Mouse (Mus musculus): Measurements from ENCODE around the gene Pgghg. TPM values are rescaled to one million over a fixed set of nuclear protein-coding genes. Genes with fewer than 3 reads are reported as not detected.

Pgghg gene
- polyA plus RNA-seq, 1 experiment from 2014 or later = 15.8 TPM

DNA sequence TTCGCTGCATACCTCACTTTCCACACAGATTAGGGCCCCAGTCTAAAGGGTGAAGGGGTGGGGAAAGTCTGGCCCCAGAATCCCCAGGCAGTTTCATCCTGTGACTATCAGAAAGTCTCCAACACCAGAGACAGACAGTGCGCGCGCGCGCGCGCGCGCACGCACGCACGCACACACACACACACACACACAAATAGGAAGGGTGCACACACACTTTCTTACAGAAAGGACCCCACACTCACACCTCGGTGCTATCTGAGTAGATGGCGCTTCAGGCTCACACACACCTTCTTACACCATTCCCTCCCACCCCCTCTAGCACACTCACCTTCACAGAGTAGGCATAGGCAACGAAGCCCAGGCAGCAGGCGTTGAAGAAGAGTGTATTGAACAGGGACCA lies 14.2 kb downstream of the Pgghg start:
- Histone ChIP-seq H3K27ac (ENCODE audit: low read depth, low read length) (0 out of 2 replicates have a peak overlapping the region, but pooled peaks have one; percentile 18), H3K36me3 (ENCODE audit: control insufficient read depth, insufficient read depth, low read length) (no peaks in the 10 kb centered on the region), H3K9me3 (ENCODE audit: control insufficient read depth, low read length) (no peaks in the 10 kb centered on the region), H3K4me1 (replicated peaks; ENCODE audit: control insufficient read depth, insufficient read depth, low read length) (peaks cover 12% of the 10 kb centered on the region; the same call in 1 of the 2 replicates), H3K4me2 (ENCODE audit: low read depth, low read length, severe bottlenecking) (peak overlapping the region; percentile 50), H3K9ac (ENCODE audit: low read length) (peak overlapping the region; percentile 47; the same call in 1 of the 2 replicates), H3K4me3 (ENCODE audit: low read depth, low read length) (peak overlapping the region; percentile 28), H3K27me3 (ENCODE audit: control insufficient read depth, insufficient read depth, low read length) (0 out of 2 replicates have a peak, but pooled peaks cover 2% of the 10 kb centered on the region)
- WGBS = 10% methylated on average over 17 of the region's 17 CpGs
- ATAC-seq (replicated peaks; ENCODE audit: low FRiP score) = no peak
- no peak for DNase-seq (ENCODE audit: low spot score)

DNA sequence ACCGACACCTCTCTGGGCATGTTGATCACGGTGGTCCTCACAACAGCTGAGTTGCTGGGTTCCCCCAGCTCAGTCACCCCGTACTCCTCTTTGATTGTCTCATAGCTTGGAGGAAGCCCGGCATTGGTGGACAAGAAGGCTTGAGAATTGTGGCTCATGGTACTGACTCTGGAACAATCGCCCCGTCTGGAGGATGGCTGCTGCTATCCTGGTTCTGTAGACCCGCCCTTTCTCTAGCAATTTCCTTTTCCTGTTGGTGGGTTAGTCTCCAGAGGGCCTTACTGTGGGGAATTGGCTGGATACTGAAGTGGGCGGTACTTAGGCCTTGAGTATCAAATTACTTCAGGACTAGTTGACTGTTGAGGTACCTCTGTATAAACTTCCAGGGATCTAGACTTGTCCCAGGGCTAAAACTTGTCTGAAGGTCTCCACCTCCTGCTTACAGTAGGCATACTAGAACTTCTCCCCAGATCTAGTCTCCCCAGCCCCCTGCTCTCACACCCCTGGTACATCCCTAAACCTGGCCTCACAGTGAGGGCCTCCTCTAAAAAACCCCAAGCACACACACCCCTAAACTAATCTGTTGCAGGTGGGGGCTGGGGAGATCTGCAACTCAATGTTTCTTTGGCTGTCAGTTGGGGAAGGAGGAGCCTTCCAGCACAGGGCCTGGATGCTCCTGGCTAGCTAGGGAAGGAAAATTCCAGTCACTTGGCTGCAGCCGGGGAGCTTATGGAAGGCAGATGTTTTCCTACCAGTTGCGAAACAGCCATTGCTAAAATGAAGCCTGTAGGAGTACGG lies 14.8 kb downstream of the Pgghg start, which contains the start of the genes Gm45717 and Ifitm2:
Gm45717 (minus strand) TSS at position 180 of the 798 bp plus-strand sequence.
Ifitm2 (minus strand) TSS at position 230 of the 798 bp plus-strand sequence.
- Histone ChIP-seq H3K36me3 (ENCODE audit: control insufficient read depth, insufficient read depth, low read length) (no peaks in the 10 kb centered on the region), H3K9ac (ENCODE audit: low read length) (peak within 1 kb of the TSS; percentile 47; the same call in 1 of the 2 replicates), H3K27ac (ENCODE audit: low read depth, low read length) (0 out of 2 replicates have a peak within 1 kb of the TSS, but pooled peaks have one; percentile 18), H3K4me1 (replicated peaks; ENCODE audit: control insufficient read depth, insufficient read depth, low read length) (0 out of 2 replicates have a peak, but pooled peaks cover 7% of the 10 kb centered on the region), H3K4me3 (ENCODE audit: low read depth, low read length) (peak within 1 kb of the TSS; percentile 28), H3K27me3 (ENCODE audit: control insufficient read depth, insufficient read depth, low read length) (0 out of 2 replicates have a peak, but pooled peaks cover 2% of the 10 kb centered on the region), H3K4me2 (ENCODE audit: low read depth, low read length, severe bottlenecking) (peak within 1 kb of the TSS; percentile 50), H3K9me3 (ENCODE audit: control insufficient read depth, low read length) (no peaks in the 10 kb centered on the region)
- WGBS = 27% methylated on average over 11 of the region's 11 CpGs
- DNase-seq (ENCODE audit: low spot score) (no peak), ATAC-seq (replicated peaks; ENCODE audit: low FRiP score) (peak; percentile 49)

DNA sequence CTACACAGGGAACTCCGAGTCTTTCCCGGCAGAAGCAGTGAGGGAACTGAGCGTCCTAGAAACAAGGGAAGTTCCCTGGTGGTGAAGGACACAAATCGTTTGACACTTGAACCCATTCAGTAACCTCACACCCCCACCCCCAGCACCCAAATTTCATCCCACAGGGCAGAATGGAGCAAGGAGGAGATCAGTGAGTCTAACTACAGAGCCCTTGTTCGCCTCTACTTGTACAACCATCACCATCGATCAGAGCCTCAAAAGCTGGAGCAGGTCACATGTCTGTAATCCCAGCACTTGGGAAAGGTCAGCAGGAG lies 15.3 kb downstream of the Pgghg start:
- Histone ChIP-seq H3K4me1 (replicated peaks; ENCODE audit: control insufficient read depth, insufficient read depth, low read length) (0 out of 2 replicates have a peak, but pooled peaks cover 5% of the 10 kb centered on the region), H3K4me2 (ENCODE audit: low read depth, low read length, severe bottlenecking) (no peak overlapping the region), H3K36me3 (ENCODE audit: control insufficient read depth, insufficient read depth, low read length) (no peaks in the 10 kb centered on the region), H3K27me3 (ENCODE audit: control insufficient read depth, insufficient read depth, low read length) (0 out of 2 replicates have a peak, but pooled peaks cover 2% of the 10 kb centered on the region), H3K9me3 (ENCODE audit: control insufficient read depth, low read length) (no peaks in the 10 kb centered on the region), H3K27ac (ENCODE audit: low read depth, low read length) (no peak overlapping the region), H3K4me3 (ENCODE audit: low read depth, low read length) (no peak overlapping the region), H3K9ac (ENCODE audit: low read length) (no peak overlapping the region)
- WGBS = 58% methylated on average over 6 of the region's 6 CpGs
- DNase-seq (ENCODE audit: low spot score) (no peak), ATAC-seq (replicated peaks; ENCODE audit: low FRiP score) (no peak)

DNA sequence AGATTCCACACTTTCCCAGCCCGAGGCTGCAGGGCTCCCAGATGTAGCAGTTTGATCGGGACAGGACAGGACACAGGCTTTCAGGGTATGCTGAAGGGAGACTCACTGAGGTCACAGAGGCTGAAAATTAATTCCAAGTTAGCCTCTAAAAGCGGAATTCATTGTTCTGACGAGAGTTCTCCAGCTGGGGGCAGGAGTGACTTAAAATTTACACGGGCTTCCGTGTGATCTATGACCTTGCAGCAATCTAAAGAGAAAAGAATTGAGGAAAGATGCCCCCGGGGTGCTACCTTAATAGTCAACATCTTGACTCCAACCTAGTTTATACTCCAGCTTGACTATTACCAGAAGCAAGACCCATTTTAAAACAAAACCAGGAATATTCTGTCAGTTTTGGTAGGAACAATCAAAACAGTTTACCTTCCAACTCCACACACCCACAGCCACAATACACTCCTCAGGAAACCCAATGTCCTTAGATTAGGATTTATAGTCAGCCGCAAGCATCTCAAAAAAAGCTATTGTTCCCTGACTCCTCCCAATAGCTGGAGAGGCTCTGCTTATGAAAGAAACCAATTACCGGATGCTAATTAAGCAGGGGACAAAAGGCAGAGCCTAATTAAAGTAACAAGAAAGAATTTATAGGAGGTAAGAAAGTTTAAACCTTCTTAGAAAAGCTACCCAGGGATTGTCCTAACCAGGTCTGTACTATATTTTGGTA lies 18.1 kb downstream of the Pgghg start:
- 0 out of 2 replicates have a peak, but pooled peaks cover 5% of the 10 kb centered on the region for H3K4me1 ChIP-seq (replicated peaks; ENCODE audit: control insufficient read depth, insufficient read depth, low read length)
- H3K36me3 ChIP-seq (ENCODE audit: control insufficient read depth, insufficient read depth, low read length) = no peaks in the 10 kb centered on the region
- no peaks in the 10 kb centered on the region for H3K9me3 ChIP-seq (ENCODE audit: control insufficient read depth, low read length)
- no peak overlapping the region for H3K4me2 ChIP-seq (ENCODE audit: low read depth, low read length, severe bottlenecking)
- H3K4me3 ChIP-seq (ENCODE audit: low read depth, low read length) = no peak overlapping the region
- no peak for DNase-seq (ENCODE audit: low spot score)
- no peak overlapping the region for H3K9ac ChIP-seq (ENCODE audit: low read length)
- 1% methylated on average over 9 of the region's 9 CpGs for WGBS
- peak; percentile 38; the same call in 1 of the 2 replicates for ATAC-seq (replicated peaks; ENCODE audit: low FRiP score)
- H3K27me3 ChIP-seq (ENCODE audit: control insufficient read depth, insufficient read depth, low read length) = 0 out of 2 replicates have a peak, but pooled peaks cover 2% of the 10 kb centered on the region
- no peak overlapping the region for H3K27ac ChIP-seq (ENCODE audit: low read depth, low read length)

DNA sequence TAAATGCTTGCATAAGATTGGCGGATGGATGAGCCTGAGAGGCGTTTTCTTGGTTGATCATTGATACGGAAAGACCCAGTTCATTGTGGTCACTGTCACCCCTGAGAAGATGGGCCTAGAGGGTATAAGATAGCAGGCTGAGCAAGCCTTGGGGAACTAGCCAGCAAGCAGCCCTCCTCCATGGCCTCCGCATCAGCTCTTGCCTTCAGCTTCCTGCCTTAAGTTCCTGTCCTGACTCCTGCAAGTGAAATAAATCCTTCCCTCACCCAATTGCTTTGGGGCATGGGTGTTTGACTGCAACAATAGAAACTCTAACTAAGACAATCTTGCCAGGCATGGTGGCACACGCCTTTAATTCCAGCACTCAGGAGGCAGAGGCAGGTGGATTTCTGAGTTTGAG lies 18.8 kb downstream of the Pgghg start:
- Histone ChIP-seq H3K27me3 (ENCODE audit: control insufficient read depth, insufficient read depth, low read length) (0 out of 2 replicates have a peak, but pooled peaks cover 2% of the 10 kb centered on the region), H3K9ac (ENCODE audit: low read length) (no peak overlapping the region), H3K9me3 (ENCODE audit: control insufficient read depth, low read length) (no peaks in the 10 kb centered on the region), H3K27ac (ENCODE audit: low read depth, low read length) (no peak overlapping the region), H3K4me3 (ENCODE audit: low read depth, low read length) (no peak overlapping the region), H3K36me3 (ENCODE audit: control insufficient read depth, insufficient read depth, low read length) (no peaks in the 10 kb centered on the region), H3K4me1 (replicated peaks; ENCODE audit: control insufficient read depth, insufficient read depth, low read length) (0 out of 2 replicates have a peak, but pooled peaks cover 5% of the 10 kb centered on the region), H3K4me2 (ENCODE audit: low read depth, low read length, severe bottlenecking) (no peak overlapping the region)
- ATAC-seq (replicated peaks; ENCODE audit: low FRiP score) (no peak), DNase-seq (ENCODE audit: low spot score) (no peak)
- WGBS = 36% methylated on average over 5 of the region's 5 CpGs

DNA sequence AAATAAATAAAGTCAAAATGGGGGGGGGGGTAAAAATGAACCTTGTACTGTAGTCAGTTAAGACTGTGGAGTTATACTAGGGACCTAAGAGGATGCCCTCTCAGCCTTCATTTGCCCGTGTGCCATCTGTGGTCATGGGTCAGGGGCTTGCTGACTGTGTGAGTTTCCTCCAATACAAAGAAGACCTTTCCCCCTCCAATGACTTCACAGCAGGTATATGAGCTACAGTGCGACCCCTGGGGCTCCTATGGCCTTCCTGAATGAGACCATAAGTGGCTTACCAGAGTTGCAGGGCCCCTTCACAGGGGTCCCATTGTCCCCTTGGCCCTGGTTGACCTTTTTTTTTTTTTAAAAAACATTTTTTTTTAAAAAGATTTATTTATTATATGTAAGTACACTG lies 20.2 kb downstream of the Pgghg start:
- Histone ChIP-seq H3K27me3 (ENCODE audit: control insufficient read depth, insufficient read depth, low read length) (0 out of 2 replicates have a peak, but pooled peaks cover 2% of the 10 kb centered on the region), H3K4me2 (ENCODE audit: low read depth, low read length, severe bottlenecking) (no peak overlapping the region), H3K4me1 (replicated peaks; ENCODE audit: control insufficient read depth, insufficient read depth, low read length) (0 out of 2 replicates have a peak, but pooled peaks cover 2% of the 10 kb centered on the region), H3K9ac (ENCODE audit: low read length) (no peak overlapping the region), H3K9me3 (ENCODE audit: control insufficient read depth, low read length) (no peaks in the 10 kb centered on the region), H3K4me3 (ENCODE audit: low read depth, low read length) (no peak overlapping the region), H3K36me3 (ENCODE audit: control insufficient read depth, insufficient read depth, low read length) (no peaks in the 10 kb centered on the region), H3K27ac (ENCODE audit: low read depth, low read length) (no peak overlapping the region)
- 52% methylated on average over 2 of the region's 2 CpGs for WGBS
- DNase-seq (ENCODE audit: low spot score) (no peak), ATAC-seq (replicated peaks; ENCODE audit: low FRiP score) (no peak)

DNA sequence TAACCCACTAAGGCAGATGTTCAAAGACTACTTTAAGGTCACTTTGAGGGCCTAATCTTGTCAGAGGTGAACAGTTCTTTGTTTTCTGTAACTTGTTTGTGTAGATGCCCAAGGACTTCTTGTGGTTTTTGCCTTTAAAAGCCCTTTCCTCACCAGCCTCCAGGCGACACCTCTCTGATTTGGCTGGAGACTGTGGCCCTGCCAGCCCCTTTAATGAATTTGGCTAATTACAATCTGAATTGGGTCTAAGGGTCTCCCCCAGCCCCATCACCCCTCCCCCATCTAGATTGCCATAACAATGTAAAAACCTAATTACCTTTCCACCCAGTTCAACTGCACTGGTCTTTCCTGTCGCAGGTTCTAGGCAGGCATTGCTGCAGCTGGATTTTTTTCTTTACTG lies 21.5 kb downstream of the Pgghg start:
- H3K9ac ChIP-seq (ENCODE audit: low read length) = no peak overlapping the region
- no peak overlapping the region for H3K27ac ChIP-seq (ENCODE audit: low read depth, low read length)
- H3K4me1 ChIP-seq (replicated peaks; ENCODE audit: control insufficient read depth, insufficient read depth, low read length) = peaks cover 4% of the 10 kb centered on the region; the same call in 1 of the 2 replicates
- 33% methylated on average over 2 of the region's 2 CpGs for WGBS
- H3K4me2 ChIP-seq (ENCODE audit: low read depth, low read length, severe bottlenecking) = no peak overlapping the region
- no peak for ATAC-seq (replicated peaks; ENCODE audit: low FRiP score)
- H3K36me3 ChIP-seq (ENCODE audit: control insufficient read depth, insufficient read depth, low read length) = no peaks in the 10 kb centered on the region
- no peaks in the 10 kb centered on the region for H3K27me3 ChIP-seq (ENCODE audit: control insufficient read depth, insufficient read depth, low read length)
- no peaks in the 10 kb centered on the region for H3K9me3 ChIP-seq (ENCODE audit: control insufficient read depth, low read length)
- no peak overlapping the region for H3K4me3 ChIP-seq (ENCODE audit: low read depth, low read length)
- DNase-seq (ENCODE audit: low spot score) = no peak

DNA sequence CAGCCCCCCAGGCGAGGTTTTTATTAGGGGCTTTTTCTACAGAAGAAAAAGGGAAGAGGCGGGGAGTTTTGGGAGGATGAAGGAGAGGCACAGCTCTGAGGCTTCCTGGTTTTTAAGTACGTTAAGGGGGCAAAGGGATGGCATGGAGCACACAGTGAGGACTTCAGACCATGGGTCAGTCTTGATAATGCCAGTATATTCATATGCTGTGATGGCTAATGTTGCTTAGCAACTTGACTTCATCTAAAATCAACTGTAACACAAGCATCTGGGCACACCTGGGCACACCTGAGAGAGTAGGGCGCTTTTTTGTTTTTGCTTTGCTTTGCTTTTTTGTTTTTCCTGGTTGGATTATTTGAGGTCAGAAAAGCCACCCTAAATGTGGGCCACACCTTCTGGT lies 25.7 kb downstream of the Pgghg start, which contains the start of gene Ifitm1:
Ifitm1 (plus strand) TSS at position 301 of the 400 bp plus-strand sequence.
- Histone ChIP-seq H3K4me2 (ENCODE audit: low read depth, low read length, severe bottlenecking) (no peak within 1 kb of the TSS), H3K27ac (ENCODE audit: low read depth, low read length) (no peak within 1 kb of the TSS), H3K36me3 (ENCODE audit: control insufficient read depth, insufficient read depth, low read length) (no peaks in the 10 kb centered on the region), H3K9ac (ENCODE audit: low read length) (no peak within 1 kb of the TSS), H3K4me3 (ENCODE audit: low read depth, low read length) (no peak within 1 kb of the TSS), H3K4me1 (replicated peaks; ENCODE audit: control insufficient read depth, insufficient read depth, low read length) (peaks cover 6% of the 10 kb centered on the region; the same call in 1 of the 2 replicates), H3K9me3 (ENCODE audit: control insufficient read depth, low read length) (no peaks in the 10 kb centered on the region), H3K27me3 (ENCODE audit: control insufficient read depth, insufficient read depth, low read length) (no peaks in the 10 kb centered on the region; the same call in 1 of the 2 replicates)
- DNase-seq (ENCODE audit: low spot score) (no peak), ATAC-seq (replicated peaks; ENCODE audit: low FRiP score) (no peak)
- WGBS = 82% methylated on average over 4 of the region's 4 CpGs

All from forebrain, embryonic 11.5 days (tissue).